Mouse (Mus musculus): ENCODE data around the gene Vmn2r6.
"Not testable (repeated sequence)": the region's sequence is repeated elsewhere in the genome, so short reads cannot be mapped to it uniquely, and the experiment has no call there.

Gene Vmn2r6

GRCm38 (mm10) chr3:64565730-64566129 is at the start of gene Vmn2r6:
Gene Vmn2r6, minus strand, starts transcription at chr3:64565830.
- DNase-seq (ENCODE audit: low read depth, low spot score), result not testable (repeated sequence)

- DNase-seq (ENCODE audit: low read depth, low spot score), result no peak
Measured at GRCm38 (mm10) chr3:64587618-64588017, 22.0 kb upstream of the Vmn2r6 start.

GRCm38 (mm10) chr3:64568793-64569192 is 3.2 kb upstream of the Vmn2r6 start:
- not testable (repeated sequence) for DNase-seq (ENCODE audit: low read depth, low spot score)

GRCm38 (mm10) chr3:64523585-64523984 is 42.0 kb downstream of the Vmn2r6 start:
- DNase-seq (ENCODE audit: low read depth, low spot score), result not testable (repeated sequence)

- not testable (repeated sequence) for DNase-seq (ENCODE audit: low read depth, low spot score)
Measured at GRCm38 (mm10) chr3:64509742-64510141, 55.9 kb downstream of the Vmn2r6 start, which contains the start of gene Vmn2r5. Gene Vmn2r5, minus strand, starts transcription at chr3:64509842.

All from CD4-positive, CD25-positive, alpha-beta regulatory T cell, adult 2 months (primary cell).